Mouse (Mus musculus): ENCODE data around the gene Tet1.

DNA sequence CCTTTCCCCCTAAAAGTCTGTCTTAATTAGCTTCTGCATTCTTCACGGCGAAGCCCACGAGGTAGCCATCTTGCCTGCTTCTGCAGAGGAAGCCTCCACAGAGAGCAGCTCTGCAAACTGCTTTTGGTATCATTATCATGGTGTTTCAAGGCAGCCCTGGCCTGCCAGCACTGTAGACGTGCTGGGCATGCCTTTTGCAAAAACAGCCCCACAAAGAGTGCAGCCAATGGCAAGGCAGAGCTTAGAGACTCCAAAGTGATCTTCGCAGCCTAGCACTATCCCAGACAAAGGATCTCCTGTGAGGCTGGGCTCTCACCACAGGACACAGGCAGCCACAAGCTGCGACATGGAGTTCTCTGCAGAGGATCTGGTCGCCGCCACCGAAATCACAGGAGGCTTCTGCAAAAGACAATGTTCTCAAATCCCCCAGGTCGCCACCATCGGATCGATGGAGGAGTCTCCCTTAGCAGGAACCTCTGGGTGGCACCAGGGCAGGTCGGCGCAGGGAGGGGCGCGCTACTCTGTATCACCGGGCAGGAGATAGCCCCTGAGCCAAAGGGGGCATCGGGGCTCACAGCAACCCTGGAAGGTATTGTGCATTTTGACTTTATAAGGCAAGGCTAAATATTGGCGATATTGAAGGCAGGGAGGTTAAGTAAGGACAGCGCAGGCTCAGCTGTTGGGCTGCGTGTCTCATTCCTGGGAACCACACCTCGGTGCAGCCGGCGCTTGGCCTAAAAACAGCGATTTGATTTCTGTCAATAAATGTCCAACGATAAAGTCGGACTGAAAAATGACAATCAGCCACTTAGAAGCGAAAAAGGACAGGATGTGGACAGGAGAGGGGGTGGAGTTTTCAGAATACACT is 43.4 kb downstream of the Tet1 start:
- TF ChIP-seq CTCF (IDR thresholded peaks at IDR 0.05; ENCODE audit: control insufficient read depth, insufficient read depth, insufficient replicate concordance, low read depth, low read length) (no peak), POLR2A (IDR thresholded peaks at IDR 0.05; ENCODE audit: control insufficient read depth, low read depth, low read length) (no peak; the same call in 1 of the 2 replicates)

Measured in testis, adult 2 months (tissue).